Mouse (Mus musculus) myocyte (in vitro differentiated cells): ENCODE measurements around the gene Nccrp1. TPM values are rescaled to one million over a fixed set of nuclear protein-coding genes. Genes with fewer than 3 reads are reported as not detected.

Experiments used
- H3K27me3 ChIP-seq: one replicate; pipeline ENCODE4 v1.6.1; 2011; ENCODE audit not compliant: control insufficient read depth, insufficient read depth, insufficient read length
- H3K36me3 ChIP-seq: one replicate; pipeline ENCODE4 v1.6.1; 2011; ENCODE audit not compliant: control insufficient read depth, insufficient read depth
- H3K4me2 ChIP-seq: one replicate; pipeline ENCODE4 v1.6.1; 2011; ENCODE audit warnings: low read depth, control low read depth
- H3K4me3 ChIP-seq: one replicate; pipeline ENCODE4 v1.5.1; 2011; ENCODE audit warnings: mild to moderate bottlenecking, control low read depth, moderate library complexity
- H3K79me2 ChIP-seq: one replicate; pipeline ENCODE4 v1.6.1; 2011; ENCODE audit not compliant: control insufficient read depth, insufficient read depth
- H3ac ChIP-seq: one replicate; pipeline ENCODE4 v1.6.1; 2011; ENCODE audit not compliant: control insufficient read depth, insufficient read length
- CEBPB ChIP-seq: IDR thresholded peaks from 2 replicates; pipeline ENCODE4 v1.6.1; 2011; ENCODE audit warnings: mild to moderate bottlenecking, moderate library complexity; ENCODE audit not compliant: poor library complexity, insufficient read depth, severe bottlenecking
- E2F4 ChIP-seq: IDR thresholded peaks from one replicate; pipeline ENCODE4 v1.6.1; 2011; ENCODE audit warnings: mild to moderate bottlenecking, control low read depth, moderate library complexity; ENCODE audit not compliant: insufficient read depth
- MAX ChIP-seq: IDR thresholded peaks from one replicate; pipeline ENCODE4 v1.6.1; 2011; ENCODE audit warnings: low read depth, mild to moderate bottlenecking, control low read depth
- MYOD1 ChIP-seq, 3 experiments: IDR thresholded peaks; one replicate each; pipeline ENCODE4 v1.6.1; 2011; ENCODE audit warnings: control low read depth in 2 of 3, low read depth in 2 of 3, mild to moderate bottlenecking in 2 of 3, moderate library complexity in 1 of 3; ENCODE audit not compliant: insufficient read length in 2 of 3, control insufficient read depth in 1 of 3
- MYOG ChIP-seq, 3 experiments: IDR thresholded peaks; one replicate each; pipeline ENCODE4 v1.6.1; 2011; ENCODE audit warnings: control low read depth in 2 of 3, low read depth in 2 of 3, mild to moderate bottlenecking in 2 of 3; ENCODE audit not compliant: insufficient read length in 2 of 3, control insufficient read depth in 1 of 3, insufficient read depth in 1 of 3
- POLR2A ChIP-seq: IDR thresholded peaks from one replicate; pipeline ENCODE4 v1.6.1; 2011; ENCODE audit warnings: low read depth, mild to moderate bottlenecking, control low read depth, moderate library complexity; ENCODE audit not compliant: insufficient read length
- POLR2AphosphoS2 ChIP-seq: IDR thresholded peaks from one replicate; pipeline ENCODE4 v1.6.1; 2011; ENCODE audit warnings: low read depth, control low read depth; ENCODE audit not compliant: insufficient read length
- REST ChIP-seq: IDR thresholded peaks from one replicate; pipeline ENCODE4 v1.6.1; 2011; ENCODE audit warnings: mild to moderate bottlenecking, control low read depth, moderate library complexity; ENCODE audit not compliant: insufficient read depth, insufficient read length
- SRF ChIP-seq: IDR thresholded peaks from one replicate; pipeline ENCODE4 v1.6.1; 2011; ENCODE audit warnings: low read depth; ENCODE audit not compliant: control insufficient read depth, insufficient read length
- TCF12 ChIP-seq: IDR thresholded peaks from one replicate; pipeline ENCODE4 v1.6.1; 2011; ENCODE audit warnings: mild to moderate bottlenecking, control low read depth; ENCODE audit not compliant: poor library complexity, insufficient read depth, severe bottlenecking
- TCF3 ChIP-seq: IDR thresholded peaks from one replicate; pipeline ENCODE4 v1.6.1; 2011; ENCODE audit warnings: low read depth, control low read depth; ENCODE audit not compliant: insufficient read length
- USF1 ChIP-seq: IDR thresholded peaks from one replicate; pipeline ENCODE4 v1.6.1; 2011; ENCODE audit warnings: low read depth, mild to moderate bottlenecking, control low read depth, moderate library complexity
- polyA plus RNA-seq: library from polyadenylated mRNA; unstranded; fragments of >200 nt; fragmentation: generic; extraction: Trizol; gene quantifications from one replicate; pipeline ENCODE4 v1.2.1, GENCODE M21; 2012; ENCODE audit warnings: missing spikeins

Gene Nccrp1
- polyA plus RNA-seq, 1 experiment = 0.07 TPM

DNA sequence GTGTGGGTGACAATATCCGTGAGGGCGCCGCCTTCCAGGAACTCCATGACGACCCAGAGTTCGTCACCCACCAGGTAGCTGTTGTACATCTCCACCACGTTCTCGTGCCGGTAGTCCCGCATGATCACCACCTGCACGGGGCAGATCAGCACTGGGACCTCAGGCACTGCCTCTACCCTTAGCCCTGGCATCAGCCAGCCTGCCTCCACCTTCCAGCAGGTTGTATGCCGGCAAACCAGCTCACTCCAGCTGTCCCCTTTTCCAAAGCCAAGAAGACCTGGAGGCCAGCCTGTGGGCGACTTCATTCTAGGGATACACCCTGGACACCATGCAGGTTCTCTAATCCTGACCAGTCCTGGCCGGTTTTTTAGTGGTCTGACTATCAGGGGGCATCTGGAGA is 15.9 kb upstream of the Nccrp1 start:
- Histone ChIP-seq H3K4me3 (no peak overlapping the region), H3K79me2 (no peaks in the 10 kb centered on the region), H3K4me2 (no peak overlapping the region), H3K36me3 (no peaks in the 10 kb centered on the region), H3ac (no peak overlapping the region), H3K27me3 (no peaks in the 10 kb centered on the region)
- TF ChIP-seq CEBPB (no peak), MAX (no peak), POLR2AphosphoS2 (no peak), POLR2A (no peak), E2F4 (no peak), SRF (no peak), TCF3 (no peak), MYOG (IDR thresholded peaks at IDR 0.05; ENCODE audit: control insufficient read depth in 1 of 3, insufficient read depth in 1 of 3, insufficient read length in 2 of 3, low read depth in 2 of 3) (no peak), USF1 (no peak), TCF12 (no peak), MYOD1 (IDR thresholded peaks at IDR 0.05; ENCODE audit: control insufficient read depth in 1 of 3, insufficient read length in 2 of 3, low read depth in 2 of 3) (no peak), REST (no peak)

GRCm38 (mm10) chr7:28562371-28562770 is 15.3 kb upstream of the Nccrp1 start:
- H3K4me2 ChIP-seq = no peak overlapping the region
- H3K4me3 ChIP-seq = no peak overlapping the region
- H3K27me3 ChIP-seq = no peaks in the 10 kb centered on the region

GRCm38 (mm10) chr7:28561967-28562366 is 14.9 kb upstream of the Nccrp1 start:
- Histone ChIP-seq H3K36me3 (no peaks in the 10 kb centered on the region), H3ac (no peak overlapping the region), H3K4me2 (no peak overlapping the region), H3K79me2 (no peaks in the 10 kb centered on the region), H3K27me3 (no peaks in the 10 kb centered on the region), H3K4me3 (no peak overlapping the region)
- TF ChIP-seq MYOD1 (IDR thresholded peaks at IDR 0.05; ENCODE audit: control insufficient read depth in 1 of 3, insufficient read length in 2 of 3, low read depth in 2 of 3) (peak in 1 of 3 experiments; percentile 25), TCF3 (no peak)

More at GRCm38 (mm10) chr7:28562371-28562770, 15.3 kb upstream of the Nccrp1 start:
- TF ChIP-seq MYOD1 (IDR thresholded peaks at IDR 0.05; ENCODE audit: control insufficient read depth in 1 of 3, insufficient read length in 2 of 3, low read depth in 2 of 3) (peak in 1 of 3 experiments; percentile 38), SRF (no peak)
- H3K79me2 ChIP-seq = no peaks in the 10 kb centered on the region
- H3K36me3 ChIP-seq = no peaks in the 10 kb centered on the region
- no peak overlapping the region for H3ac ChIP-seq

GRCm38 (mm10) chr7:28560856-28561255 is 13.8 kb upstream of the Nccrp1 start:
- H3K79me2 ChIP-seq = no peaks in the 10 kb centered on the region
- H3K4me2 ChIP-seq = no peak overlapping the region
- no peaks in the 10 kb centered on the region for H3K27me3 ChIP-seq
- H3ac ChIP-seq = no peak overlapping the region
- H3K36me3 ChIP-seq = no peaks in the 10 kb centered on the region
- TF ChIP-seq E2F4 = no peak
- TF ChIP-seq TCF12 = no peak
- no peak overlapping the region for H3K4me3 ChIP-seq

- Histone ChIP-seq H3K79me2 (no peaks in the 10 kb centered on the region), H3K27me3 (no peaks in the 10 kb centered on the region), H3K4me3 (no peak overlapping the region), H3K36me3 (no peaks in the 10 kb centered on the region), H3K4me2 (no peak overlapping the region), H3ac (no peak overlapping the region)
- TF ChIP-seq POLR2AphosphoS2 = no peak
- TF ChIP-seq MYOG (IDR thresholded peaks at IDR 0.05; ENCODE audit: control insufficient read depth in 1 of 3, insufficient read depth in 1 of 3, insufficient read length in 2 of 3, low read depth in 2 of 3) = peak in 1 of 3 experiments; percentile 63
- peak in 1 of 3 experiments; percentile 13 for TF ChIP-seq MYOD1 (IDR thresholded peaks at IDR 0.05; ENCODE audit: control insufficient read depth in 1 of 3, insufficient read length in 2 of 3, low read depth in 2 of 3)
- TF ChIP-seq CEBPB = no peak
- no peak for TF ChIP-seq REST
- no peak for TF ChIP-seq TCF12
- no peak for TF ChIP-seq USF1
- TF ChIP-seq E2F4 = no peak
- TF ChIP-seq TCF3 = no peak
- TF ChIP-seq MAX = no peak
These were observed 11.4 kb upstream of the Nccrp1 start for GRCm38 (mm10) chr7:28558486-28558885.

GRCm38 (mm10) chr7:28557708-28558107 is 10.7 kb upstream of the Nccrp1 start:
- Histone ChIP-seq H3ac (no peak overlapping the region), H3K36me3 (no peaks in the 10 kb centered on the region), H3K4me2 (peak overlapping the region; percentile 50), H3K27me3 (no peaks in the 10 kb centered on the region), H3K79me2 (no peaks in the 10 kb centered on the region), H3K4me3 (no peak overlapping the region)
- no peak for TF ChIP-seq E2F4
- TF ChIP-seq POLR2A = peak; percentile 22
- no peak for TF ChIP-seq POLR2AphosphoS2
- TF ChIP-seq TCF12 = peak; percentile 94
- no peak for TF ChIP-seq REST
- no peak for TF ChIP-seq CEBPB
- no peak for TF ChIP-seq SRF
- TF ChIP-seq MYOG (IDR thresholded peaks at IDR 0.05; ENCODE audit: control insufficient read depth in 1 of 3, insufficient read depth in 1 of 3, insufficient read length in 2 of 3, low read depth in 2 of 3) = peak; percentile 91 to 100 (median 94)
- peak; percentile 84 for TF ChIP-seq TCF3
- peak; percentile 78 to 96 (median 94) for TF ChIP-seq MYOD1 (IDR thresholded peaks at IDR 0.05; ENCODE audit: control insufficient read depth in 1 of 3, insufficient read length in 2 of 3, low read depth in 2 of 3)
- no peak for TF ChIP-seq MAX
- no peak for TF ChIP-seq USF1
